Mouse (Mus musculus): ENCODE measurements around the gene Adgrf3. TPM values are rescaled to one million over a fixed set of nuclear protein-coding genes. Genes with fewer than 3 reads are reported as not detected.

Gene Adgrf3
- polyA plus RNA-seq, 1 experiment, result not detected

- Histone ChIP-seq H3K4me1 (ENCODE audit: control insufficient read depth, insufficient read depth, low read length) (no peaks in the 10 kb centered on the region), H3K9me3 (replicated peaks; ENCODE audit: control insufficient read depth, insufficient read depth, low read length, poor library complexity, severe bottlenecking) (no peaks in the 10 kb centered on the region), H3K36me3 (ENCODE audit: control insufficient read depth, insufficient read depth, low read length, poor library complexity, severe bottlenecking) (no peaks in the 10 kb centered on the region), H3K4me3 (ENCODE audit: low read depth, low read length) (no peak overlapping the region), H3K27me3 (ENCODE audit: control insufficient read depth, insufficient read depth, low read length, poor library complexity, severe bottlenecking) (no peaks in the 10 kb centered on the region), H3K27ac (ENCODE audit: insufficient read depth, low read length) (no peak overlapping the region), H3K9ac (ENCODE audit: low read depth, poor library complexity, severe bottlenecking) (no peak overlapping the region)
- TF ChIP-seq POLR2A (IDR thresholded peaks at IDR 0.05; ENCODE audit: insufficient read depth, low read length), result no peak
- no peak for TF ChIP-seq EP300 (IDR thresholded peaks at IDR 0.05; ENCODE audit: insufficient read depth, low read depth, low read length)
- TF ChIP-seq CTCF (IDR thresholded peaks at IDR 0.05; ENCODE audit: low read depth, low read length), result no peak
Measured at GRCm38 (mm10) chr5:30198257-30198656, 7.3 kb downstream of the Adgrf3 start.

DNA sequence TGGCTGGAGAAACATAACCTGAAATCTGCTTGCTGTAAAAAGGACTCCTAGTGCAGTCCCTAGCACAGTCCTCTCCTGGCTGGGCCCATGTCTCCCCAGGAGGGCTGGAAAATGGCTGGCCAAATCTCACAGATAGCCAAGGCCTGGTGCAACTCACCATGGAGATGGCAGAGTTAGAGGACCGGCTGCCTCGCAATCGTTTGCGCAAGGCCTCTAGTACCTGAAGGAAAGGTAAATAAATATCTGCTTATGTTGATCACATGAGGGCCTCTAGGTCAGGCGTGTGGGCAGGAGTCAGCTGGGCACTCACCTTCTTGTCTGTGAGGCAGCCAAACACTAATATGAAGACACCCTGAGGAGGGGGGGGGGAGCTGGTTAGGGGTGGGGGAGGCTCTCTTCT lies 10.2 kb downstream of the Adgrf3 start:
- H3K4me3 ChIP-seq (ENCODE audit: low read depth, low read length), result no peak overlapping the region
- TF ChIP-seq POLR2A (IDR thresholded peaks at IDR 0.05; ENCODE audit: insufficient read depth, low read length), result no peak
- TF ChIP-seq EP300 (IDR thresholded peaks at IDR 0.05; ENCODE audit: insufficient read depth, low read depth, low read length), result no peak
- no peak for TF ChIP-seq CTCF (IDR thresholded peaks at IDR 0.05; ENCODE audit: low read depth, low read length)
- H3K27me3 ChIP-seq (ENCODE audit: control insufficient read depth, insufficient read depth, low read length, poor library complexity, severe bottlenecking), result no peaks in the 10 kb centered on the region
- H3K9me3 ChIP-seq (replicated peaks; ENCODE audit: control insufficient read depth, insufficient read depth, low read length, poor library complexity, severe bottlenecking), result no peaks in the 10 kb centered on the region
- no peak overlapping the region for H3K27ac ChIP-seq (ENCODE audit: insufficient read depth, low read length)
- no peaks in the 10 kb centered on the region for H3K4me1 ChIP-seq (ENCODE audit: control insufficient read depth, insufficient read depth, low read length)
- H3K9ac ChIP-seq (ENCODE audit: low read depth, poor library complexity, severe bottlenecking), result no peak overlapping the region
- H3K36me3 ChIP-seq (ENCODE audit: control insufficient read depth, insufficient read depth, low read length, poor library complexity, severe bottlenecking), result no peaks in the 10 kb centered on the region

GRCm38 (mm10) chr5:30192452-30192851 lies 13.1 kb downstream of the Adgrf3 start:
- Histone ChIP-seq H3K9me3 (replicated peaks; ENCODE audit: control insufficient read depth, insufficient read depth, low read length, poor library complexity, severe bottlenecking) (no peaks in the 10 kb centered on the region), H3K36me3 (ENCODE audit: control insufficient read depth, insufficient read depth, low read length, poor library complexity, severe bottlenecking) (no peaks in the 10 kb centered on the region)

GRCm38 (mm10) chr5:30187687-30188485 lies 17.6 kb downstream of the Adgrf3 start:
- TF ChIP-seq POLR2A (IDR thresholded peaks at IDR 0.05; ENCODE audit: insufficient read depth, low read length), result no peak
- TF ChIP-seq CTCF (IDR thresholded peaks at IDR 0.05; ENCODE audit: low read depth, low read length), result no peak
- TF ChIP-seq EP300 (IDR thresholded peaks at IDR 0.05; ENCODE audit: insufficient read depth, low read depth, low read length), result no peak
- no peaks in the 10 kb centered on the region for H3K27me3 ChIP-seq (ENCODE audit: control insufficient read depth, insufficient read depth, low read length, poor library complexity, severe bottlenecking)
- H3K9ac ChIP-seq (ENCODE audit: low read depth, poor library complexity, severe bottlenecking), result no peak overlapping the region
- no peaks in the 10 kb centered on the region; the same call in 1 of the 2 replicates for H3K36me3 ChIP-seq (ENCODE audit: control insufficient read depth, insufficient read depth, low read length, poor library complexity, severe bottlenecking)
- no peak overlapping the region for H3K4me3 ChIP-seq (ENCODE audit: low read depth, low read length)
- no peaks in the 10 kb centered on the region for H3K4me1 ChIP-seq (ENCODE audit: control insufficient read depth, insufficient read depth, low read length)
- no peaks in the 10 kb centered on the region for H3K9me3 ChIP-seq (replicated peaks; ENCODE audit: control insufficient read depth, insufficient read depth, low read length, poor library complexity, severe bottlenecking)
- H3K27ac ChIP-seq (ENCODE audit: insufficient read depth, low read length), result no peak overlapping the region

More at GRCm38 (mm10) chr5:30192452-30192851, 13.1 kb downstream of the Adgrf3 start:
- Histone ChIP-seq H3K4me1 (ENCODE audit: control insufficient read depth, insufficient read depth, low read length) (no peaks in the 10 kb centered on the region), H3K9ac (ENCODE audit: low read depth, poor library complexity, severe bottlenecking) (no peak overlapping the region), H3K4me3 (ENCODE audit: low read depth, low read length) (no peak overlapping the region), H3K27me3 (ENCODE audit: control insufficient read depth, insufficient read depth, low read length, poor library complexity, severe bottlenecking) (no peaks in the 10 kb centered on the region), H3K27ac (ENCODE audit: insufficient read depth, low read length) (no peak overlapping the region)
- TF ChIP-seq EP300 (IDR thresholded peaks at IDR 0.05; ENCODE audit: insufficient read depth, low read depth, low read length), result no peak

DNA sequence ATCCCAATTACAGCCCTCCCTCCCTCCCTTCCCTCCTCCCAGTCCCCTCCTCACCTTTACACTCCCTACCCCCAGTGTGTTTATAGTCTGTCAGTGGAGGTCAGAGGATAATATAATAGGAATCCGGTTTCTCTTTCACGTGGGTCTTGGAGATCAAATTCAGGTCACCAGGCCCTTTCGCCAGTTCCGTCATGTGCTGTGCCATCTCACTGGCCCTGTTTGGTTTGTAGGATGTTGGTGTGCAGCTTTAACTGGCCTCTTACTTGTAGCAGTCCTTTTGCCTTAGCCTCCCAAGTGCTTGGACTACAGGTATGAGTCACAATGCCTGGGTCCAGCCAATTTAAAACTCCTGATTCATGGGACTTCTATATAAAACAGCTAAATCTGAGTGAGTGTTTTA lies 29.7 kb downstream of the Adgrf3 start:
- no peak overlapping the region for H3K4me3 ChIP-seq (ENCODE audit: low read depth, low read length)
- peaks cover 3% of the 10 kb centered on the region for H3K4me1 ChIP-seq (ENCODE audit: control insufficient read depth, insufficient read depth, low read length)
- no peaks in the 10 kb centered on the region for H3K9me3 ChIP-seq (replicated peaks; ENCODE audit: control insufficient read depth, insufficient read depth, low read length, poor library complexity, severe bottlenecking)
- H3K9ac ChIP-seq (ENCODE audit: low read depth, poor library complexity, severe bottlenecking), result no peak overlapping the region
- no peak overlapping the region for H3K27ac ChIP-seq (ENCODE audit: insufficient read depth, low read length)
- no peaks in the 10 kb centered on the region for H3K27me3 ChIP-seq (ENCODE audit: control insufficient read depth, insufficient read depth, low read length, poor library complexity, severe bottlenecking)
- TF ChIP-seq POLR2A (IDR thresholded peaks at IDR 0.05; ENCODE audit: insufficient read depth, low read length), result no peak
- peaks cover 7% of the 10 kb centered on the region for H3K36me3 ChIP-seq (ENCODE audit: control insufficient read depth, insufficient read depth, low read length, poor library complexity, severe bottlenecking)

DNA sequence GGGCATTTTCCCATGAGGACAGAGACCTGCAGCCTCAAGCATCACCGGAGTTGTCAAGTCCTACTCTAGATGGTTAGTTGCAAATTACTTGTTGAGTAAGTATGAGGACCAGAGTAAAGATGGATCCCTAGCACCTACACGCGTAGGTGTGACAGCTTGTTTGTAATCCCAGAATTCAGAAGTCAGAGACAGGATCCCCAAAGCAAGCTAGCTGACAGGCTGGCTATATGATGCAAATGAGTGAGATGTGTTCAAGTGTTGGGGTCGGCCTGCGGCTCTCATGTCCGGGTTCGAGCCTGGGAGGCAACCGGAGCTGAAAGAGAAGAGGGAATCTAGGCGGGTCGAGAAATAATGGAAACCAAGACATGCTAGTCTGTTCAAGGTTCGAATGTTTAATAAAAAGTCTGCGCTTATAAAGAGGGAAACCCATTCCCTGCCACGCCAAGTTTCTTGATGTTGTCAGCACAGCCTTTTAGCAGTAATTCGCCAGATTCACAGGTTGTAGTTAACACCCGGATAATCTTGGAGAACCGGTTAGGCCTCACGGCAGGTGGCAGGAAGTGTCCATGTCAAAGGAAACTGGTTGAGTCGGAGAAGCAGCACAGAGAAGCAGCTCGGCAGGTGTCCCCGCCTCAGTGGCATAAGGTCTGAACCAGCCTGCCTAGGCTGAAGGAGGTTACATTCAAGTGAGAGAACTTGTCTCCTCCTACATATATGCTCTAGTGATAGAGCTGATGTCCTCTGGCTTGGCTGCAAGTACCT lies 32.4 kb downstream of the Adgrf3 start:
- H3K4me3 ChIP-seq (ENCODE audit: low read depth, low read length), result no peak overlapping the region
- H3K27ac ChIP-seq (ENCODE audit: insufficient read depth, low read length), result peak overlapping the region; percentile 72
- H3K36me3 ChIP-seq (ENCODE audit: control insufficient read depth, insufficient read depth, low read length, poor library complexity, severe bottlenecking), result peaks cover 8% of the 10 kb centered on the region
- no peak for TF ChIP-seq POLR2A (IDR thresholded peaks at IDR 0.05; ENCODE audit: insufficient read depth, low read length)
- peak; percentile 88 for TF ChIP-seq EP300 (IDR thresholded peaks at IDR 0.05; ENCODE audit: insufficient read depth, low read depth, low read length)
- peaks cover 3% of the 10 kb centered on the region for H3K4me1 ChIP-seq (ENCODE audit: control insufficient read depth, insufficient read depth, low read length)
- H3K27me3 ChIP-seq (ENCODE audit: control insufficient read depth, insufficient read depth, low read length, poor library complexity, severe bottlenecking), result no peaks in the 10 kb centered on the region
- H3K9ac ChIP-seq (ENCODE audit: low read depth, poor library complexity, severe bottlenecking), result no peak overlapping the region
- H3K9me3 ChIP-seq (replicated peaks; ENCODE audit: control insufficient read depth, insufficient read depth, low read length, poor library complexity, severe bottlenecking), result no peaks in the 10 kb centered on the region
